Mouse (Mus musculus) central nervous system, embryonic 18 days (tissue): ENCODE results near the gene Nlrp10. TPM values are rescaled to one million over a fixed set of nuclear protein-coding genes. Genes with fewer than 3 reads are reported as not detected.

Experiments used
- polyA plus RNA-seq: library from polyadenylated mRNA; depleted of rRNA; stranded (reverse); fragments of >200 nt; gene quantifications from 2 replicates; pipeline ENCODE4 v1.2.3, GENCODE M21; 2012; rRNA removed

The Nlrp10 gene
- polyA plus RNA-seq: 0.03 and 0.05 TPM in 2 replicates

DNA sequence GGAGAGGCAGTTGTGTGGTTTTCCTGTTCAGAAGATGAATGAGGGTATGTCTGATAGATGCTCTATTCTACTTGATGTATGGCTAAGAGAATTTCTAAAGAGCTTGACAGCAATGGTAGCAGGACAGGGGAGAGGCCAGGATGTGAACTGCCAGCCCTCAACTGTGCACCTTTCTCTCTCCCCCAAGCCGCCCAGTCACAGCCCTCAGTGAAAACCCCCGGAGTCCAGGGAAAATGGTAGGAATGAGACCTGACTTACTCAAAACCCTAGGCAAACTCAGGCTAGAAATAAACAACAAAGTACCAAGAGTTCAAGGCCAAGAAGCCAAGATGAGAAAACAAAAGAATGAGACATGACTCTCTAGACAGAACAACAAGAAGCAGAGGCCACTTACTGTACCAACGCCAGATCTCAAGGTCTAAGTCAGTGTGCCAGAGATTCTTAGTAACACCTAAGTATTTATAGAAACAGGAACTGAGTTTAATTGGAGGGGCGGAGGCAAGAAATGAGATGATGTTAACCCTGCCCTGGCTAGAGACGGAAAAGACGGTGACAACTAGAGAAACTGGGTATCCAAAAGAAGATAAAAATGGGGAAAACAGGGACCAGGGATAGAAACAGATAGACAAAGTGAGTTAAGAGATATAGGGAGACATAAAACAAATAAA is at the start of gene Nlrp10:
Gene Nlrp10, minus strand, starts transcription at position 453 of the 668 bp plus-strand sequence.

DNA sequence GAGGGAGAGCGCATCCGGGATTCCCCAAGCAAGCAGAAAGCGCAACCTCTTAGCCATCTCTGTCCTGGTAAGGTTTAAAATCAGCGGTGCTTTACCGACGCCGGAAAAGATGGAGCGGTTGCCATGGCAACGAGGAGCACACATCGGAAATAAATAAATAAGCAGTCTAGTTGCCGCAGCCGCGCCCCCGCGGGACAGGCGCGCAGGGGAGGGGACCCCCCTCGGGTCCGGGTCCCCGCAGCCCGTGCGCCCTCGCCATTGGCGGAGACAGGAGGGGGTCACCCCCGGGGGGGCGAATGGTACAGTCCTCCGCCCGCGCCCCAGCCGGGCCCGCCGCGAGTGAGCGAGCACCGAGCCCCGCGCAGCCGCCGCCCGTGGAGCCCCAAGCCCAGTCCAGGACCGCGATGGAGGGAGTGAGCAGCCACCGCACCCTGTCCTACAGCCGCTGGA is 20.4 kb upstream of the Nlrp10 start, which contains the start of gene Tub:
Gene Tub, plus strand, starts transcription at position 27 of the 450 bp plus-strand sequence.

DNA sequence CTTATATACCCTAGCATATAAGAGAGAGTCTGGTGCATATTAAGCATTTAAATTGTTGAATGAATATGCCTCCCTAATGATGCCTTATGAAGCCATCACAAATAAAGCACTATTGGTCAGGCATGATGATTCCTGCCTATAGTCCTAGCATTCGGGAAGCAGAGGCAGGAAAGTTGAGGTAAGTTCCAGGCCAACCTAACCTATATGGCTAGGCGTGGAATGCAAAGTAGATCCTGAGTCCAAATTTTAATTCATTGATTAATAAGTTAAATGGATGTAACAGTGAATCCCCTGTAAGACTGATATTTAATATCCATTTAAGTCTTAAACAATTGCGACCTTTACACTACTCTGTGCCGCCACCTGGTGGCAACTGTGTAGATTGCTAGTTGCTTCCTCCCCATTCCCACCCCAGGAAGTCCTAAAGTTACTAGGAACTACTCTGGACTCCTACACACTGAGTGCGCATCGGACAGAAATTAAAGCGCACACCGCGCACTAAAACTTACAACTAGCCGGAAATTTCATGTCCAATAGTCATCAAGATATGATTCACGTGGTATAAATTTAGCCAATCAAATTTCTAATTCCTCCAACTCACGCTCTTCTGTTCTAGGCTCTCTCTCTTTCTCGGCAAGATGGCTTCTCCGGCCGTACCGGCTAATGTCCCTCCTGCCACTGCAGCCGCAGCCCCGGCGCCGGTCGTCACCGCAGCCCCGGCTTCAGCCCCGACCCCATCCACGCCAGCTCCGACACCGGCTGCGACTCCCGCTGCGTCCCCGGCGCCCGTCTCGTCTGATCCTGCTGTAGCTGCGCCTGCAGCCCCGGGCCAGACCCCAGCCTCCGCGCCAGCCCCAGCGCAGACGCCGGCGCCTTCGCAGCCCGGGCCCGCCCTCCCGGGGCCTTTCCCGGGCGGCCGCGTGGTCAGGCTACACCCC is 4.1 kb upstream of the Nlrp10 start, which contains the start of gene Eif3f:
Gene Eif3f, plus strand, starts transcription at position 624 of the 938 bp plus-strand sequence.

DNA sequence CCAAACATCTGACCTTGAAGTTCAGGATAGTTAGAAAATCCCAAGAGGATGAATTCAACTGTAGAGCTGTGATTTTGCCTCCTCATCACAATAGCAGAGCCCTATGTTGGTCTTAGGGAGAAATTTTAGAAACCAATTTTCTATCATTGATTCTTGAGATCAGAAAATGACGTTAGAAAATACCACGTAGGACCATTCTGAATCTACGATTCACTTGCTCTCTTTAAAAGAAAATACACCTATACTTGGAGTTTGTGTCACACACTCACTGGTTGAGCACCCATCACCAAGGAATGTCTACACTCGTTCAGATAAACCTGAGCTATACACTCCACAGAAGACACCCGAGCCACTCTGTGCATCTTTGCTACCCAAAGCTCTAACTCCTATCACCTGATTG is 35.7 kb downstream of the Nlrp10 start, which contains the start of gene Olfr519:
Gene Olfr519, minus strand, starts transcription at position 101 of the 400 bp plus-strand sequence.

DNA sequence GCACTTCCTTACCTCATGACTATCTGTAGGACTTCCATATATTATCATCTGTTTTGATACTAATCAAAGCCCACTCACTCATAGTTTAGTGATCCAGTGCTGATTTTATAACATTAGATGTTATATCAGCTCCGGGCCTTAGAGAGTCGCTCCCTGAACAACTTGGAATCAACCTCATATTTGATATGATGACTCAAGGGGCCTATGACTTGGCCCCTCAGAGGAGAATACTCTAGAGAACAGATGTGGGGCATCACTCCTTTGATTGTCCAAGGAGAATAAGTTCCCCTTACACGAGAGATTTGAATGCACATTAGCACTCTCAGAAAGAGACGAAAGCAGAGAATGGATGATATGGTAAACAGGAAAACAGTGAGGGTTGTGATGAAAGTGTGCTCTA is 45.1 kb downstream of the Nlrp10 start, which contains the start of gene Olfr518:
Gene Olfr518, minus strand, starts transcription at position 101 of the 400 bp plus-strand sequence.

DNA sequence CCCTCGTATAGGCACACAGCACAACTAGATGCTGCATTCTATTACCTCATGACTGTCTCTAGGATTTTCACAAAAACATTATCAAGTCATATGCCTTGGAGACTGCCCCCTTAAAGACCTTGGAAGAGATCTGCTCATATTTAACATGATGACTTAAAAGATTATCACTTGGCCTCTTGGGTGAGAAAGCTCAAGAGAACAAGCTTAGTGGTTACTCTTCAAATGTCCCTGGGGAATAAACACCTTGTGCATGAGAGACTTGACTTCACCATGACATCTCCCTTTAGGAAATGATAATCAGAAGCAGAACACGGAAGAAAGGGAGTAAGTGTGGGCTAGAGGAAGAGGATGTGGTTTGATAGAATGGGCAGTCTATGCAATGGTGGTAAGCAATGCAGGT is 57.7 kb downstream of the Nlrp10 start, which contains the start of gene Olfr517:
Gene Olfr517, minus strand, starts transcription at position 101 of the 400 bp plus-strand sequence.

Other genes with a start within 250 kb of the Nlrp10 start
- gene Olfr512, start 216.9 kb downstream of the Nlrp10 start, polyA plus RNA-seq: not detected in 2 replicates
- gene Olfr513, start 179.2 kb downstream of the Nlrp10 start, polyA plus RNA-seq: not detected in 2 replicates
- gene Olfr514, start 104.2 kb downstream of the Nlrp10 start, polyA plus RNA-seq: not detected in 2 replicates
- gene Olfr516, start 79.6 kb downstream of the Nlrp10 start, polyA plus RNA-seq: not detected in 2 replicates
- gene Olfr517, start 57.8 kb downstream of the Nlrp10 start, polyA plus RNA-seq: not detected in 2 replicates
- not detected in 2 replicates for gene Olfr518, start 45.2 kb downstream of the Nlrp10 start, polyA plus RNA-seq
- not detected in 2 replicates for gene Olfr519, start 35.8 kb downstream of the Nlrp10 start, polyA plus RNA-seq
- gene Eif3f, start 4.2 kb upstream of the Nlrp10 start, polyA plus RNA-seq: 89.4 and 107 TPM in 2 replicates
- gene Tub, start 20.2 kb upstream of the Nlrp10 start, polyA plus RNA-seq: 163 and 177 TPM in 2 replicates
- gene Ric3, start 153.2 kb upstream of the Nlrp10 start, polyA plus RNA-seq: 25.0 and 27.2 TPM in 2 replicates
- 99.9 and 101 TPM in 2 replicates for gene Lmo1, start 245.0 kb upstream of the Nlrp10 start, polyA plus RNA-seq